In the genomic region with DNA sequence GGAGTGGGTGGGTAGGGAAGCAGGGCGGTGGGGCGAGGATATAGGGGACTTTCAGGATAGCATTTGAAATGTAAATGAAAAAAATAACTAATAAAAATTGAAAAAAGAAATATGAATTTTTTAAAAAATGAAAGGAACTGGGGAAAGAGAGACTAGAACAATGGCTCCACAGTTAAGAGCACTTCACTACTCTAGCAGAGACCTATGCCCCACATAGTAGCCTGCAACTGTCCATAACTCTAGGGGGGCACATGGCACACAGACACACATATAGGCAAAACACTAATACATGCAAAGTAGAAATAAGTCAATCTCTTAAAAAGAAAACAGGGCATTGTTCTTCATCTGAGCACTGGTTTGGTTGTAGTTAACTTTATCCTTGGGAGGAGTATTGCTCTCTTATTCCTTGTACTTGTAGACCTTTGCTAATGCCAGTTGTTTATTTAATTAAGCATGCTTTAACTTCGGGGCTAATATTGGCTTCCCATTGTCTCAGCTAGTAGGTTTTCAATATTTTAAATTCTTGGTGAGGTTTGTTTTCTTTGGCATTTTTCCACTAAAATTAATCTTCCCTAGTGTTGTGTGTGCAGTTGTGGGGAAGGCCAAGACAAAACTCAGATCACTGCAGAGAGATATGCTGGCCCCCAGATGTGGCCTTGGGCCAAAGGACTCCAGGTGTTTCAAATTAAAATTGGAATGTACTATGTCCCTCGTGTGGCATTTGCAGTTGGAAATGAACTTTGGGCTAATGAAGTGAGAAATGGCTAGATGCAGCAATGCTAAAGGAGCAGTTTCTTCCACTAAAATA, we compare ENCODE assay signal across 13 mouse cellular contexts.
DNase-seq lines count a peak whose midpoint lies in the region; ATAC-seq lines count a peak whose summit lies in the region.
"Had no signal": no experiment of that assay in that cellular context is flagged by ENCODE, and none has a peak within 500 bp of the region (broad histone marks: within the 10 kb centered on the region; RNA-seq: fewer than 3 reads in every experiment).

No protein-coding gene starts in this region.

- no peaks in the 10 kb centered on the region for H3K9me3 ChIP-seq in heart, embryonic 12.5 days (replicated peaks)
- H3K9me3 ChIP-seq in lung, embryonic 15.5 days = no peaks in the 10 kb centered on the region
- H3K9me3 ChIP-seq in forebrain, embryonic 10.5 days = no peaks in the 10 kb centered on the region

- H3K4me3 ChIP-seq in heart, embryonic 12.5 days = no peak overlapping the region
- H3K4me3 ChIP-seq in lung, embryonic 15.5 days = no peak overlapping the region
- no peak overlapping the region for H3K4me3 ChIP-seq in forebrain, embryonic 10.5 days
- H3K4me3 ChIP-seq: layer of hippocampus, adult 2 months had no signal

- no peak overlapping the region for H3K27ac ChIP-seq in heart, embryonic 12.5 days (ENCODE audit: poor library complexity, severe bottlenecking)
- no peak overlapping the region for H3K27ac ChIP-seq in lung, embryonic 15.5 days
- no peak overlapping the region for H3K27ac ChIP-seq in forebrain, embryonic 10.5 days
- H3K27ac ChIP-seq: layer of hippocampus, adult 2 months; liver, embryonic 14.5 days had no signal

- ATAC-seq in heart, embryonic 12.5 days (ENCODE audit: insufficient number of reproducible peaks, low FRiP score) = no peak
- 0 out of 2 replicates have a peak, but pooled peaks have one; percentile 73 for ATAC-seq in lung, embryonic 15.5 days (ENCODE audit: borderline replicate concordance, extremely low read depth, low FRiP score, low TSS enrichment)
- ATAC-seq: hindbrain, embryonic 16.5 days had no signal

- H3K4me1 ChIP-seq in heart, embryonic 12.5 days (replicated peaks) = no peaks in the 10 kb centered on the region
- H3K4me1 ChIP-seq in lung, embryonic 15.5 days = no peaks in the 10 kb centered on the region
- H3K4me1 ChIP-seq in forebrain, embryonic 10.5 days = no peaks in the 10 kb centered on the region

- intact Hi-C loops in gastrocnemius, postnatal 14 days (cut with DNase I; ENCODE audit: low total_unique reads) = no loop called here

- no peak overlapping the region for H3K4me2 ChIP-seq in heart, embryonic 12.5 days
- no peak overlapping the region for H3K4me2 ChIP-seq in lung, embryonic 15.5 days

- H3K27me3 ChIP-seq in heart, embryonic 12.5 days (replicated peaks) = no peaks in the 10 kb centered on the region
- no peaks in the 10 kb centered on the region for H3K27me3 ChIP-seq in lung, embryonic 15.5 days
- no peaks in the 10 kb centered on the region for H3K27me3 ChIP-seq in forebrain, embryonic 10.5 days (ENCODE audit: poor library complexity, severe bottlenecking)

- no peaks in the 10 kb centered on the region for H3K36me3 ChIP-seq in heart, embryonic 12.5 days
- no peaks in the 10 kb centered on the region for H3K36me3 ChIP-seq in lung, embryonic 15.5 days
- no peaks in the 10 kb centered on the region for H3K36me3 ChIP-seq in forebrain, embryonic 10.5 days (replicated peaks)

- DNase-seq in heart, adult 8-10 months (ENCODE audit: low spot score) = peak; percentile 29
- peak; percentile 47 for DNase-seq in embryo, embryonic 10.5 days (ENCODE audit: low spot score)
- peak; percentile 20 for DNase-seq in gastrocnemius, postnatal 14 days
- no peak for DNase-seq in spleen, postnatal 10 days (ENCODE audit: low spot score in 2 of 2)
- no peak for DNase-seq in forebrain, embryonic 10.5 days (ENCODE audit: extremely low spot score, low spot score)
- DNase-seq in thymus, postnatal 10 days (ENCODE audit: low spot score in 2 of 2) = no peak
- DNase-seq: B cell, adult 2 months; cerebellum, postnatal 36 days had no signal

- no peak overlapping the region for H3K9ac ChIP-seq in heart, embryonic 12.5 days
- no peak overlapping the region for H3K9ac ChIP-seq in lung, embryonic 15.5 days
- H3K9ac ChIP-seq: liver, embryonic 14.5 days had no signal

- 62% methylated on average over 4 of the region's 4 CpGs for WGBS in heart, embryonic 12.5 days
- 60% methylated on average over 4 of the region's 4 CpGs for WGBS in lung, embryonic 15.5 days
- 84% methylated on average over 4 of the region's 4 CpGs for WGBS in forebrain, embryonic 10.5 days

Comparison
In these comparisons a context has a peak if more than half of its experiments do, and no peak if none do; other contexts are left out.
1. DNase-seq: peak in heart, adult 8-10 months (single experiment), embryo, embryonic 10.5 days (single experiment) and gastrocnemius, postnatal 14 days (single experiment); none in spleen, postnatal 10 days (0 of 2), forebrain, embryonic 10.5 days (single experiment) and thymus, postnatal 10 days (0 of 2).